Mouse (Mus musculus) urinary bladder, postnatal 10 days (tissue): ENCODE measurements around the gene Pimreg.

Experiments used
- DNase-seq: peaks from one replicate; pipeline ENCODE4 v3.0.0; 2022; ENCODE audit warnings: low spot score

The Pimreg gene

DNA sequence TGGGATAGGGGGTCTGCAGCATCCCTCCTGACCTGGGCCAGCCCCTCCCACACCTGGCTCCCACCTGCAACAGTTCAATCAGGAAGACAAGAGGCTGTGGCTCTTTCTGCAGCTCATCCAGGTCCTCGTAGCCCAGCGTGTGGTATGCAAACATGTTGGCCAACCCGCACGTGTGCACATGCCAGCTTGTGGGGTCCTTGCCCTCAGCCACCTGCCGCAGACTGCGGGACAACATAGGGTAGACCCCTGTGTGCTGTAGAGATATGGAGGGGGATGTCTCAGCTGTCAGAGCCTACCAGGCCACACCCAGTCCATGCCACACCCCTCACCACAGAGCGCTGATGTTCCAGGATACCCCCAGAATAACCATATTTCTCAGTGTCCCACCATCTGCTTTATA, 10.5 kb upstream of the Pimreg start:
- no peak for DNase-seq

DNA sequence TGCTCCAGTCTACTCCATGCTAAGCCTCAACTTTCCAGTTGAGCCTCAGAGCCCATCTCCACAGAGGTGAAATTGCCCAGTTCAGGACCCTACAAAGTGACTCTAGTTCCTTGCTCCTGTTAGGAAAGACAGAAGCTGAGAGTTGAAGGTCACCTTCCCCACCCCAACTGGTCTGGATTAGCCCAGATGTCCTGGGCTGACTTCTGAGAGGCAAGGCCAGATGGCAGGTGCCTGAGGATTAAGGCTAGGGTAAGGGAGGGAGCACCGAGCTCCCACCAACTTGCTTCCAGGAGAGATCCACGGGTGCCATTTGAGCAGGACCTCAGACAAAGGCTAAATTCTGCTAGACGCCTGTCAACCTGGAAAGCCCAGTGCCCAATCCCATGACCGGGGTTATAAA, 9.7 kb upstream of the Pimreg start:
- DNase-seq: no peak

DNA sequence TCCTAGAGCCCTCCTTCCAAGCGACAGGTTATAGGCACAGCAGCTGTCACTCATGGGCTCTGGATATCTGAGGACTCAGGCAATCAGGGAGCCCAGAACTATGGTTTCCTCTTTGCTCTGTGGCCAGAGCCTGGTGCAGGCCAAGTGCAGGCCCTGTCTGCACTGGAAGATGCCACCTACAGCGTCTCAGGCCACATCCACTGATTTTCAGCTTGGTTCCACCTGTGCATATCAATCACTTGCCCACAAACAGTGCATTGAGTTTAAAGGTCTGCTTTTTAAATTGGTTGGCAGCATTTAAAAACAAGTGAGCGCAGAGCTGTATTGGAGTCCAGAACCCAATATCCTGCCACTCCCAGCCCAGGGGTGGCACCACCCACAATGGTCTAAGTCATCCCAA, 9.2 kb upstream of the Pimreg start:
- no peak for DNase-seq

DNA sequence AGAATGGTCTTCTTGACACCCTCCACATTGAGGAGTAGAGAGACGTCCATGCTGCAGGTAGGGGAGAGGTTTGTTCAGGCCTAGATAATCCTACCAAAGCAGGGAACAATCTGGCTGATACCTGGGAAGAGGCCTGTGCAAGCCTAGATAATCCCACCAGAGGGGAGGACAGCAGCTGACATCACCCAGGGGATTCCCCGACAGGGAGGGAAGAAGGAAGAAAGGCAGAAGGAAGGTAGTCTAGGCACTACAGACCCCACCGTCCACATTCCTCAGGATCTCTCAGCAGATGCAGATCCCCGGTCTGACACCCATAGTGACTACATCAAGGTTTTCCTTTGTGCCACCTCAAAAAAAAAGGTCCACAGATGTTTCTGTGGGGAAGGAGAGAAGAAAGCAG, 4.4 kb upstream of the Pimreg start, which contains the start of gene Aipl1:
Gene Aipl1, minus strand, starts transcription at position 101 of the 400 bp plus-strand sequence.
- DNase-seq: no peak

DNA sequence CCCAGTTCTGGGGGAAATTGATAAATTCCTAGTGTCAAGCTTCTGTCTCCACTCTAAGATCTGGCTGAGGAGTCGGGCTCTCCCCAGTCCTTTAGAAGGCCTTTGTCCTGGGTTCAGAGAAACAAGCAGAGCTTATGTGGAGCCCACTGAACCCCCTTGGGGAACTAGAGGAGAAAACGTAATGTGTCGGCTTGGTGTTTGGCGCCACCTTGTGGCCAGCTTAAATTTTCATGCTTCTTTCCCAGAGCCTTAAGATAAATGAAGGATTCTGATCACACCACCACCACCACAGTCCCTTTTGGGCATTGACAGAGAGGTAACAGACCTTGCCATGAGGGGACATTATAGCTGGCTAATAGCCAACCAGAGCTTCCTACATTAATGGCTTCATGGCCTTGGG, 3.8 kb upstream of the Pimreg start:
- no peak for DNase-seq

DNA sequence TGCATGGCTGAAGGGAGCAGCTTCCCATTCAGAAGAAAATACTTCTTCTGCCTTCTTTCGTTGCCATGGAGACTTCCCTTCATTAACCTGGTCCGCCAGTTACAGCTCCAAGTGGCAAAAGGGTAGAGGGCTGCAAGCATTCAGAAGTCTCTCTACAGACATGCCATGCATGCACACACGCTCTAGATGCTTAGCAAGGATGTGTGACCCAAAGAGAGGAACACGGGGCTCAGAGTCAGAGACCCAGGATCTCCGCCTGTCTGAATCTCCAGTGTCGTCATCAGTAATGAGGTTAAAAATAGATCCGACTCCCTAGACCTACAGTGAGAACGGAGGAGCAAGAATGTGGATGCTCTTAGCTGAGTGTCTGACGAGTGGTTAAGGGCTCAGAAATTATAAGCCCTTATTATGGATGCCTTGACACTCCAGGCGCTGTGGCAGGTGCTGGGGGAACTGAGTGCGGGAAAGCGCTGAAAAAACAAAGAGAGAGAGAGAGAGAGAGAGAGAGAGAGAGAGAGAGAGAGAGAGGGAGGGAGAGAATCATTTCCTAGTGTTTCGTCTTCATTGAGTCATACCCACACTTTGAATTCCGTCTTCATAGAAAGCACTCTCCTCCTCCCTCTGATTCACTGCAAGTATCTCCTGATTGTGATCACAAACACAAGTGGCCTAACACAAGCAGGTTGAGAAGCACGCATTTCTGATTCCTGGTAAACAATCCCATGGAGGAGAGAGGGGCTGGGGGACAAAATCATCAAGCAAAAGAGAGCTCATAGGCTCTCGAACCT, 2.0 kb upstream of the Pimreg start:
- DNase-seq: no peak

DNA sequence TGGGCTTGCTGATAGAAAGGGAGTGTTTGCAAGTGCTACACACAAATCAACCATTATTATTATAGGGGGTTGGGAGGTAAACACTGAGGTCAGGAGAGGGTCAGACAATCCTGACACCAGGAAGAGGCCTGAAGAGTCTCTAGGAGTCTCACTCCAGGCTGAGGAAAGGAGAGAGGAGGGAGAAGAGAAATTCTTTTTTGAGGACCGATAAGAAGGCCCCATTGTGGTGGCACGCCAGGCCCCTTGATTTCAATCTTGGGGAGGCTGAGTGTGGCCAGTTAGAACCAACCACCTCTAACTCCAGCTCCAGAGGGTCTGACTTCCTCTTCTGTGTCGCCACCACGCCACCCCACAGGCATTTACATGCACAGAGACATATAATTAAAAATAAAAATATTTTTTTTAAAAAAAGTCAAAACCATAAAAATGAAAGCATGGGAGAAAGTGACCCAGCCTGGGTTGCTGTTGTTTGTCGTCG, 503 bp upstream of the Pimreg start:
- DNase-seq: no peak

DNA sequence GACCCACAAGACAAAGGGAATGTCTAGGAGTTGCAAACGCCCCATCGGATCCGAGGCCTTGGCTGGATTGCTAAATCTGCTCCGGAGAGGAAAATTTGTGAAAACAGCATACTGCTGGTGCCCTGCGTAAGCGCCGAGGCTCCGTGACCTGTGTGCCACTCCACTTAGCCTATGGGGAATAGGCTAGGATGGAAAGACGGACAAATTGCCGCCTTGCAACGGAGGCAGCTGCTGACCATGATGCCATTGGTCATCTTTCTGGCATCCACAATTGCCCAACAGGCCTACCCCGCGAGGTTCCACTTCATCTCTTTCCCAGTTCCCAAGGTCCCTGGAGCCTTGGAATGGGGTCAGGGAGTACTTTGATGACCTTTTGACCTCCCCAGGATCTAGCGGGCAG, 799 bp downstream of the Pimreg start:
- DNase-seq: no peak

DNA sequence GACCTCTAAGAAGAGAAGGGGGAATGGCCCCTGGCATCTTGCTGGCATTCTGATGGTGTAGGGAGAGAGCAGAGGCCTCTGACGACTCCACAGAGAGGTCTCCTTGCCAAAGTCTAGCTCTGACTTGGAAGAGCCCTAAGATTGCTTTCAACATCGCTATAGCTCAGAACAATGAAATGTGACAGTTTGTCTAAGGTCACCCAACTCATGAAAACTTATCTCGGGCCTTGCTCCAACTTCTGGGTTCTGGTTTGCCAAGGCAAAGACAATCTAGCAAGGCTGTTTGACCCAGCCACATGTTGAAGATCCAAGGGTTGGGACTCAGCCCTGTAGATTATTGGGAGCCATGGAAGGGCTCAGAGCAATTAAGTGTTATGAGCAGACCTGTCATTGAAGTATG, 2.4 kb downstream of the Pimreg start:
- DNase-seq: no peak

DNA sequence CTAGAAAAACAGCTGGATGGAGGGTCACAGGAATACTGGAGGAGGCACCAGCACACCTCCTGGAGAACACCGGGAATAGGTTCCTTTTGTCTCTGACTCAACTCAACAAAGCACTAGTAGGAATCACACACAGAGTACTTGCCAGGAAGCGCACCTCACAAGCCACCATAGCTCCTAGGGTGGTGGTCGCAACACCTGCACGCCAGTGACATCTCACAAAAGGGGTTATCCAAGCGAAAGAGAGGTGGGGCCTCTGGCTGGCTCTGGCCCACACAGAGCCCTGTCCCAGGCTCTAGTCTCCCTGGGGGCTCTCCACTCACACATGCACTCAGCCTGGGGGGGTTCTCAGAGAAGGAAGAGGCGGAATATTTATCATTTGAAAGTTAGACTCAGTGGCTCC, 6.9 kb downstream of the Pimreg start:
- no peak for DNase-seq

DNA sequence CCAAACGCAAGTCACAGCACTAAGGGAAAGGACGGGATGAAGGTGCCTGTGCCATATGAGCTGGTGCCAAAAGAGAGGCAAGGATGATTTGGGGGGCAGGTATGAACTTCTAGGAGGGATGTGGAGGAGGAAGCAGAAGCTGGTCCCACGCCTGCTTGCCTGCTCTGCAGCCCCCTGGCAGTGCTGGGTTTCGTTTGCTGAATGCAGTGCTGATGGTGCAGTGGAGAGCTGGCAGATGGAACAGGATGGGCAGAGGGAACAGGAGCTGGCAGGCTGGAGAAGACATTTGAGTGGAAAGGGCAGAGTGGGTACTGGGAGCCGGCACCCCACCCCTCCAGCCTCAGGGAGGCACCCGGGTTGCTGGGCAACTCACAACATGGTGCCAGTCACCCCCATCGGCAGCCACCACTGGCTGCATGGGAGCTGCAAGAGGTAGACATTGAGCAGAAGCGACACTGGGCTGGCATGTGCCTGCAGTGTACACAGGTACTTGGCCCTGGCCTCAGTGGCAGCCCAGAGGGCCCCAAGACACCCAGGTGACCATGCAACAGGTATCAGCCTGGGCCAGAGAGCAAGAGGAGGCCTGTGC, 7.4 kb downstream of the Pimreg start:
- no peak for DNase-seq

DNA sequence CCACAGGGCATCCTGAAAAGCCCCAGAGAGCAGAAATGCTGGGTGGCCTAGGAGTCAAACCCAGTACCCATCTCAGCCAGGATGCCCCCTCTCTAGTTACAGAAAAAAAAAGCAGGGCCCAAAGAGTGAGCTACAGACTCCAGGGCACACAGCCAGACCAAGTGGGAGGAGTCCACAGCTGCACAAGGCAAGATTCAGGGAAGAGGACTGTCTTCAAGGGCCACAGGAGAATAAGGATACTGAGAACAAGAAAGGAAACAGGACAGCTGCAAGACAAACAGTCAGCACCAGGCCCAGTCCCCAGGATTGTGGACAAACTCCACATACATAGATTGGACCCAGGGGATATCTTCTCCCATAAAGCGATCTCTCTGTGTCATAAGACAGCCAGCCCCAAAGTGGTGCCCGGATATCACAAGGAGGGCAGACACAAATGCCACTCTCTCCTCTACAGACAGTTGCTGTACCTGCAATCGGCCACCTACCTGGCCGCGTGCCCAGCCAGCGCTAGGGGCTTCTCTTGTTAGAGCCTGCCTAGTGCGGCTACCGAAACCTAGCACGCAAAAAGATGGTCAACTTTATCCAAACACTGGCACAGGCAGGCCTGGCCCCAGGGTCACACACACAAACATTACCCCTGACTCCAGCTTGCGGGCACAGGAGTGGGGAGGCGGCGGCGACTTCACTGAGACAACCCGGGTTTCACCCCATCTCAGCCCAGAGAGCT, 8.5 kb downstream of the Pimreg start:
- DNase-seq: no peak

DNA sequence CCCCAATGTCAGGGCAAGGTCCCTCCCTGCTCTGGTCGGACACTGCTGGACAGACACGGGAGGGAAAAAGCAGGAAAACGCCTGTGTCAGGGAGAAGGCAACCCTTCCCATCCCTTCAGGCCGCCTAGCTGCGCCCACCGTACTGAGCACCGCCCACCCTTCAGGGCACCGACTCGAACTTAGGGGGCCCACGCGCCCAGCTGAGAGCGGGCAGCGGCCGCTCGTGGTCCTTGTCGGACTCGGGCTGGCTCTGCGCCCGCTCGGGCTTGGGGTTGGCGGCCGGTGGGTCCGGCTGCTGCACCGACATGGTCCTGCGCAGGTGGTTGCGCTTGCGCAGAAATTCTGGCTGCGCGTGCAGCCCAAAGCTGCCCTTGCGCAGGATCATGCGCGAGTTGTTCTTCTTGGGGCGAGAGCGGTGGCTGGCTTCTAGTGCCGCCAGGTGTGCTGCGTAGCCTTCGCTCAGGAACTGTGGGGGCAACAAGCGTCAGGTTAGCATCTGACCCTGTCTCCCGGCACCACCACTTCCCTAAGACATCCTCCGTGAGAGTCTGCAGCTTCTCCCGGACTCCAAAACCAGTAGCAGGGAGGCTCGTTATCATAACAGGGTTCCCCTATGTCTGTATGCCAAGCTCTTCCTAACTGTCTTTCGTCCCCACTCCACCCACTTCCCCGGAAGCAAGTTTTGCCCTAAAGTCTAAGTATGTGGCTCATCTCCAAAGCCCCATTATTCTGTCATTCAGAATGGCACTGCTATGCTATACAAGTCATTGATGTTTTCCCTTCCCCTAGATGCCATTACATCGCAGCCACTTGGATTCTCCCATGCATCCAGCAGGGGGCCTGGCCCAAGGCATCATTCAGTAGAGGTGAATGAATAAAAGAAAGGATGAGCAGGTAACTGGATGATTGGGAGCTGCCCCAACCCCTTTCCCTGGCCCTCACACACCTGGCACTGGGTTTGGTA, 9.3 kb downstream of the Pimreg start:
- no peak for DNase-seq

DNA sequence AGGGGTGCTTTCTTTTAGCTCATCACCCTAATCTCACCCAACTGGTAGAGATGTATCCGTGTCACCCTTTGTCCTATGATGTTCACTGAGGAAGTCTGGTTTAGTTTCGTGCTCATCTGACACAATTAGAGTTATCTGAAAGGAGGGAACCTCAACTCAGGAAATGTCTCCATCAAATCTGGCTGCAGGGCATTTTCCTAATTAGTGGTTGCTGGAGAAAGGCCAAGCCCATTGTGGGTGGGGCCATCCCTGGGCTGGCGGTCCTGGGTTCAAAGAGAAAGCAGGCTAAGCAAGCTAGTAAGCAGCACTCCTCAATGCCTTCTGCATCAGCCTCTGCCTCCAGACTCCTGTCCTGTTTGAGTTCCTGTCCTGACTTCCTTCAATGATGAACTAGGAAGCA, 10.4 kb downstream of the Pimreg start:
- DNase-seq: no peak

DNA sequence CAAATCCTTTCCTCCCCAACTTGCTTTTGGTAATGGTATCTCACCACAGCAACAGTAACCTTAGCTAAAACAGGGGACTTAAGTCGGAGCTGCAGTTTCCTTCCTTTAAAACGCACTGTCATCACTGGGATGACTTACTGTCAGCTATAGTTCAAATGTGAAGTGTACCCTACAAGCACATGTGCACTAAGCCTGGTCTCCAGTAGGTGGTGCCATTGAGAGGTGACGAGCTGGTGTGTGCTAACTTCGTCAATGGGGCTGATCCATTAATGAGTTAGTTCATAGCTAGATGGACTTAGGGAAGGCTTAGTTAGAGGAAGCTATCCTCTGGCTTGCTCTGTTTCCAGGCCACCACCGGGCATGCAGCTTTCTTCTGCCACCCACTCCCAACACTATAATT, 10.8 kb downstream of the Pimreg start:
- DNase-seq: no peak

DNA sequence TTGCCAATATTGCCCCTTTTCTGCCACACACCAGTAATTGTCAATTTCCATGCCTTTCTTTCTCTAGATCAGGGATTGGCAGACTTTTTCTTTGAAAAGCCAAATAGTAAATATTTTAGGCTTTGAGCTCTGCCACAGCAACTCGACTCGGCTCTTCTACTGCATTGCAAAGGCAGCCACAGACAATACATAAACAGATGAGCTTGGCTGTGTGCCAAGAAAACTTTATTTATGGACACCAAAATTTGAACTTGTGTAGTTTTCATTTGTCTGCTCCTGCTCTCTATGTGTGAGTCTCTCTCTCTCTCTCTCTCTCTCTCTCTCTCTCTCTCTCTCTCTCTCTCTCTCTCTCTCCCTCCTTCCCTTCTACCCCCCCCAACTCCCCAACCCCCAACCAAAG, 13.3 kb downstream of the Pimreg start:
- no peak for DNase-seq

DNA sequence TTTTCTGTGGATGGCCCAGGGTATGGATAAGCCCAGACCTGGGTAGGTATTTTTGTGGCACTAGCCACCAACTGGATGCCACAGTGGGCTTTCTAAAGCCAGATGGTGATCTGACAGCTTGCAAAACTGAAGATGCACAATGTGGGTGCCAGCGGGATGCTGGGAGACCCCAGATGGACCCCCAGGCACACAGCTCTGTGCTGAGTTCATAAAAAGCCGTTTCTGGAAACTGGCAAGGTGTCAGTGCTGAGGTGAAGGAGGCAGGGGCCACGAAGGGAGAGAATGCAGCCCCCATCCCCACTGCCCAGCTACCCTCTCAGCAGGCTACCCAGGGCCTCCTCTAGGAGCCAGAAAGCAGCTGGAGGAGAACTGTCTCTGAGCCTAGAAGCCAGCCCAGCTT, 15.3 kb downstream of the Pimreg start:
- DNase-seq: no peak

DNA sequence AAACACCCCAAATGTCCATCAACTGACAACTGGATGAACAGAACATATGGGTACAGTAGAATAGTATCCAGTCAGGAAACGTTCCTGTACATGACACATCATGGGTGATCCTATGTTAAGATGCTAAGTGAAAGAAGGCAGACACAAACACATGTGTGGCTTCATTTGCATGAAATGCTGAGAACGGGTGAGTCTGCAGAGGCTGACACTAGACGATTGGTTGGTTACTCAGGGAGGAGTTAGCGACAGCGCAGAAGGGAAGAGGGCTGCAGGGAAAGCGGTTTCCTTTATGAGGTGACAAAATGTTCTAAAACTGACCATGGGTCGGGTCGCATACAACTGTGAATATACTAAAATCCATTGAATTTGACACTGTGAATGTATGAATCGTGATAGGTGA, 18.6 kb downstream of the Pimreg start:
- DNase-seq: no peak

DNA sequence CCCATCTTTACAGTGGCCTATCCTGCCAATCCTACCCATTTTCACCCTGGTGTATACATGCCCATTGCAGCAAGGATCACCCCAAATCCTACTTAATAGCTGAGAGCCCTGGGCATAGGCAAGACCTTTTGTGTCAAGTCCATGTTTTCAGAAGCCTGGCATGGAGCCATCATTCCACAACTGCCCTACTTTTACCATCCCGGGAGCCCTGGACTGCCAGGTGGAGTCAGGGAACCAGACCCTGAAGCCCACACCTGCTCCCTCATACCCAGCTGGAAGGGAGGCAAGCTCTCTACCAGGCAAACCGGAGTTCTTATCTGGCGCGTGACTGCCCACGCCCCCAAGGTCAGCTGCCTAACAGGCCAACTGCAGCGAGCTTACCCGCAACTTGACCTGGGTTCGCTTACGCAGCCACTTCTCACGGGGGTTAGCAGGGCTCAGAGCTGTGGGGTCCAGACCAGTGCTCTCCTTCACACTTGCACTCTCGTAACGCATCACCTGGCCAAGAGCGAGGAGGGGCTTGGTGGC, 19.3 kb downstream of the Pimreg start:
- no peak for DNase-seq

DNA sequence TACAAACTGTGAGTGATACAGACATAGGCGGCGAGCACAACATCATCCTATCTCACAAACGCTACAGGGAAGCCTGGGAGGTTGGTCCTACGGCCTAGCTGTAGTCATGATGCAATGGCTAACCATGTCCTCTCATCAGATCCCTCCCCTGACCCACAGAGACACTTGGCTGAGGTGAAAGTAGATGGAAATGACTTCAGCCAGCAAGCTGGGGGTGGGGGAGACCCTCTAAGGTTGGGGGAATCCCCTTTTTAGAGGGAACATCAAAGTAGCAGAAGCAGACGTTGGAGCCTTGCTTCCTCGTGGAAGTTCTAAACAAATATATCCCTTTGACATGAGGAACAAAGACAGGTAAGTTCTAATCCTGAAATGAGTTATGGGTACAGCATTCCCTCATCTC, 22.6 kb downstream of the Pimreg start:
- no peak for DNase-seq

DNA sequence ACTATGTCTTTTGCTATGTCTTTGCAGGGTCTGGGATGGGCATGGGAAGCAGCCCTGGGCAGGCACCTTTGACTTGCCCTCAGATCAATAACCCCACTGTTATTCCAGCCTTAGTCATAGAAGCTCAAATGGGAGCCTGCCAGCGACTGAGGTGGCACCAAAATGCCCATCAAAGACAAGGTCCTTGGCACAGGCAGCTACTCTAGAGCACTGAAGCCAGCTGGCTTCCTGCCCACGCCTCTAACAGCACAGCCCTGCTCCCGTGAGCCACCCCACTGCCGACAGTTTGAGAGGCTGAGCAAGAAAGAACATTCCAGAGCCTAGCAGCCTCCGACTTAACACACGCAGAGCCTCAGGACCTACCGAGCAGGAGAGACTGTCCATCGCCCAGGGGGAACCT, 23.3 kb downstream of the Pimreg start:
- no peak for DNase-seq

DNA sequence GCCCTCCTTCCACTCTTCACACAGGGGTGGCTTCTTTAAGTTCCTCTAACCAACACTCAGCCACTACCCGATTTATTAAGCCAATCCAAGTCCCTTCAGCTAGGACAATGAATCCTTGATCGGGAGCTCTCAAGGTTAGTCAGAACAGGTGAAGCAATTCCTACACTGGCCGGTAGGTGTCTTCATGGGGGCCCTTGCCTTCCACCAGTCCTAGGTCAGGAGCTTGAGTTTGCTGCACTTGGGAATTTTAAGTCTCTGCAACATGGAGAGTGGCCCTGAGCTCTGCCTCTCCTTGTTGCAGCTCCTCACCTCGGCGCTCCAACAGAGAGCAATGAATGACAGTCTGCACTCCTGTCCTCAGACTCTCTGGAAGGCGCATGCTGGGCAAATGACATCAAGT, 24.5 kb downstream of the Pimreg start:
- DNase-seq: no peak
